Mouse (Mus musculus) embryonic facial prominence, embryonic 15.5 days (tissue): ENCODE data around the gene Tnfrsf26. TPM values are rescaled to one million over a fixed set of nuclear protein-coding genes. Genes with fewer than 3 reads are reported as not detected.

Experiments
- ATAC-seq: fragments of 200-750 bp; cut with Nextera tagmentation; 2 replicates; pipeline ENCODE4 v1.8.0; 2017; ENCODE audit warnings: low read depth, moderate TSS enrichment; ENCODE audit not compliant: insufficient number of reproducible peaks, low FRiP score, low TSS enrichment
- H3K27ac ChIP-seq: fragments of 300-500 bp; sonication (generic); replicated peaks from 2 replicates; pipeline ENCODE4 v1.5.1; 2015; ENCODE audit warnings: mild to moderate bottlenecking, inconsistent platforms
- H3K27me3 ChIP-seq: fragments of 300-500 bp; sonication (generic); 2 replicates; pipeline ENCODE4 v1.6.1; 2015; ENCODE audit warnings: inconsistent platforms
- H3K36me3 ChIP-seq: fragments of 300-500 bp; sonication (generic); 2 replicates; pipeline ENCODE4 v1.6.1; 2015; ENCODE audit warnings: mild to moderate bottlenecking, inconsistent platforms
- H3K4me1 ChIP-seq: fragments of 300-500 bp; sonication (generic); 2 replicates; pipeline ENCODE4 v1.6.1; 2015; ENCODE audit warnings: inconsistent platforms
- H3K4me2 ChIP-seq: fragments of 300-500 bp; sonication (generic); replicated peaks from 2 replicates; pipeline ENCODE4 v1.6.1; 2015; ENCODE audit warnings: mild to moderate bottlenecking, inconsistent platforms
- H3K4me3 ChIP-seq: fragments of 300-500 bp; sonication (generic); replicated peaks from 2 replicates; pipeline ENCODE4 v1.5.1; 2015; ENCODE audit warnings: mild to moderate bottlenecking, inconsistent platforms
- H3K9ac ChIP-seq: fragments of 300-500 bp; sonication (generic); 2 replicates; pipeline ENCODE4 v1.6.1; 2015; ENCODE audit warnings: inconsistent platforms
- H3K9me3 ChIP-seq: fragments of 300-500 bp; sonication (generic); replicated peaks from 2 replicates; pipeline ENCODE4 v1.6.1; 2016; ENCODE audit warnings: inconsistent platforms
- WGBS: fragments of 180-500 bp; shearing (Covaris S2); methylation state at CpG from one replicate; pipeline ENCODE4 v1.1.7; 2015; 5-methylcytosine and 5-hydroxymethylcytosine counted together
- polyA plus RNA-seq: library from polyadenylated mRNA; unstranded; fragments of >200 nt; fragmentation: Nextera tagmentation; extraction: Ambion mirVana; gene quantifications from 2 replicates; pipeline ENCODE4 v1.2.1, GENCODE M21; 2015

Tnfrsf26 gene
- polyA plus RNA-seq, 1 experiment from 2014 or later: 1.4 TPM

DNA sequence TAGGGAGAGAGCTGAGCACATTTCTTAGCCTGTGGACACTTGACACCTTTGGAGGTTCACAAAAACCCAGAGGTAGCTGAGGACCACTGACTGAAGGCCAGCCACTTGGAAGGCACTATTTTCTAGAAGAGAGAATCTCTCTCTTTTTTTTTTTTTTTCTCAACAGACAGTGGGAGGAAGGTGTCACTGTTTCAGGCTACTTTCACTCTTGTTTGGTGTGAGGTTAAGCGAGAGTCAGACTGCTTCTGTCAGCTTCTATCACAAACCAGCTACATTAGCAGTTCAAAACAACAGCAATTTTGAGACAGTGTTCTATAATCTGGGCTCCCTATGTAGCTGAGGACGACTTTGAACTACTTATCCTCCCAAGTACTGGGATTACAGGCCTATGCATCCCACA lies 2.3 kb downstream of the Tnfrsf26 start:
- Histone ChIP-seq H3K4me2 (no peak overlapping the region), H3K27ac (no peak overlapping the region), H3K36me3 (no peaks in the 10 kb centered on the region), H3K4me3 (no peak overlapping the region), H3K4me1 (no peaks in the 10 kb centered on the region), H3K9me3 (no peaks in the 10 kb centered on the region), H3K27me3 (no peaks in the 10 kb centered on the region), H3K9ac (no peak overlapping the region)
- no peak for ATAC-seq
- 50% methylated on average over 2 of the region's 2 CpGs for WGBS

DNA sequence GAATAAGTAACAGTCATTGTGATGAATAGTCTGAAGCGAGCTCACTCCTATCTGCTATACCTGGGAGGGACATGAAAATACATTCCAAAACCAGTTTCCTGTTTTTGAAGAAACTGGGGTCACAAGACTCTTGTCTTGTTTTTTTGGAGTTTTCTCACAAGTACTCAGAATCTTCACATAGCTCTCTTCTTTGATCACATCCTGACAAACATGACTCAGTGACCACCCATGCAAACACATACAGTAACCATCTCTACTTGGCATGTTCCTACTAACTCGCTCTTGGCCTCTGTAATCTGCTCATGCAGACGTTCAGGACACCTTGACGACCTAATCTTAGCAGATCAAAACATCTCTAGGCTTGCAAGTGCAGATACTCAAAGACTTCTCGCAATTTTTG lies 3.4 kb downstream of the Tnfrsf26 start:
- Histone ChIP-seq H3K36me3 (no peaks in the 10 kb centered on the region), H3K4me3 (no peak overlapping the region), H3K9me3 (no peaks in the 10 kb centered on the region), H3K9ac (no peak overlapping the region), H3K4me1 (no peaks in the 10 kb centered on the region), H3K4me2 (no peak overlapping the region), H3K27ac (no peak overlapping the region), H3K27me3 (no peaks in the 10 kb centered on the region)
- ATAC-seq: no peak
- WGBS: 55% methylated on average over 5 of the region's 5 CpGs

- H3K9me3 ChIP-seq: no peaks in the 10 kb centered on the region
- no peak overlapping the region for H3K27ac ChIP-seq
- WGBS: 85% methylated on average over 3 of the region's 3 CpGs
- no peaks in the 10 kb centered on the region for H3K27me3 ChIP-seq
- H3K4me1 ChIP-seq: no peaks in the 10 kb centered on the region
- ATAC-seq: no peak
- H3K4me3 ChIP-seq: no peak overlapping the region
- no peaks in the 10 kb centered on the region for H3K36me3 ChIP-seq
- H3K4me2 ChIP-seq: no peak overlapping the region
- no peak overlapping the region for H3K9ac ChIP-seq
Observed at GRCm38 (mm10) chr7:143624561-143624960, 4.0 kb downstream of the Tnfrsf26 start.

DNA sequence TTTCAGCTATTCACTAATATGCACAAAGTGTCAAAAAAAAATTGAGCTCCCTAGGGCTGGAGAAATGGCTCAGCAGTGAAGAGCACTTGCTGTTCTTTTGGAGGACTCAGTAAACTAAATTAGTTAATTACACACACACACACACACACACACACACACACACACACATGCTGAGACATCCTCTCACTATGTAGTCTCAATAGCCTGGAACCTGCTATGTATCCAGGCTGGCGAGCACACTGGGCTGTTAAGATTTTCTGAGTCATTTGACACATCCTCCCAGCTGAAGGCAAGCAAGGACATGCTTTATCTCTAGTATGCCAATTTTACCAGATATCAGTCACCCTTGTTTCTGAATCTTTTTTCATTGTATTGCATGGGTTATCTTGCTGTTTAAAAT lies 7.6 kb downstream of the Tnfrsf26 start:
- WGBS: 53% methylated on average over 1 of the region's 1 CpGs
- no peaks in the 10 kb centered on the region for H3K4me1 ChIP-seq
- no peaks in the 10 kb centered on the region for H3K27me3 ChIP-seq
- no peak overlapping the region for H3K27ac ChIP-seq
- no peak overlapping the region for H3K4me2 ChIP-seq
- H3K9ac ChIP-seq: no peak overlapping the region
- H3K36me3 ChIP-seq: no peaks in the 10 kb centered on the region
- no peaks in the 10 kb centered on the region for H3K9me3 ChIP-seq
- no peak for ATAC-seq
- H3K4me3 ChIP-seq: no peak overlapping the region

DNA sequence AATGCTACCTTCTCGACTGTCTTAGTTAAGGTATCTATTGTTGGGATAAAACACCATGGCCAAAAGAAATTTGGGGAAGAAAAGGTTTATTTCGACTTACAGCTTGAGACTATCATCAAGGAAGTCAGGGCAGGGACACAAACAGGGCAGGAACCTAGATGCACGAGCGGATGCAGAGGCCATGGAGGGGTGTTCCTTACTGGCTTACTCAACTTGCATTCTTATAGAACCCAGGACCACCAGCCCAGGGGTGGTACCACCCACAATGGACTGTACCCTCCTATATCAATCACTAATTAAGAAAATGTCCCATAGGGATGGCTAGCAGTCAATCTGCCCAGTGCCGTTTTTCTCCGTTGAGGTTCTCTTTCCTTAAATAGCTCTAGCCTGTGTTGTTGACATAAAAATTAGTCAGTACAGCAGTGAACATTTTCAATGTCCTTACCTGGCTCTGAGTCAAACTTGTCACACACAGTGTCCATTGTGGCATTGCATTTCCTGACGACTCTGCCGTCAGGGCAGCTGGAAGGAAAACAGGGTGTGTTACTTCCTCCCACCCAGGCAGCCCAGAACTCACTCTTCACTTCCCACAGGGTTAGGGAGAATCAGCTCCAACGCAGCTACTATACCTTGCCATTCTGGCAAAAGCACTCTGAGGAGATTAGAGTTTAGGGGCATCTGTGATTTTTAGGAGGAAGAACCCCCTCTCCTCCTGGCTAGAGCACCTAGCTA lies 14.0 kb downstream of the Tnfrsf26 start:
- Histone ChIP-seq H3K4me1 (no peaks in the 10 kb centered on the region), H3K27me3 (no peaks in the 10 kb centered on the region), H3K27ac (peak overlapping the region; percentile 44; the same call in 1 of the 2 replicates), H3K36me3 (no peaks in the 10 kb centered on the region), H3K9ac (no peak overlapping the region), H3K4me2 (no peak overlapping the region), H3K9me3 (no peaks in the 10 kb centered on the region), H3K4me3 (no peak overlapping the region)
- ATAC-seq: no peak
- 51% methylated on average over 9 of the region's 9 CpGs for WGBS

- 55% methylated on average over 3 of the region's 3 CpGs for WGBS
- H3K4me2 ChIP-seq: no peak overlapping the region
- H3K9ac ChIP-seq: no peak overlapping the region
- H3K4me1 ChIP-seq: no peaks in the 10 kb centered on the region
- no peaks in the 10 kb centered on the region for H3K9me3 ChIP-seq
- ATAC-seq: no peak
- no peak overlapping the region for H3K27ac ChIP-seq
- H3K27me3 ChIP-seq: no peaks in the 10 kb centered on the region
- H3K4me3 ChIP-seq: no peak overlapping the region
- no peaks in the 10 kb centered on the region for H3K36me3 ChIP-seq
Observed at GRCm38 (mm10) chr7:143612215-143612614, 16.3 kb downstream of the Tnfrsf26 start.

DNA sequence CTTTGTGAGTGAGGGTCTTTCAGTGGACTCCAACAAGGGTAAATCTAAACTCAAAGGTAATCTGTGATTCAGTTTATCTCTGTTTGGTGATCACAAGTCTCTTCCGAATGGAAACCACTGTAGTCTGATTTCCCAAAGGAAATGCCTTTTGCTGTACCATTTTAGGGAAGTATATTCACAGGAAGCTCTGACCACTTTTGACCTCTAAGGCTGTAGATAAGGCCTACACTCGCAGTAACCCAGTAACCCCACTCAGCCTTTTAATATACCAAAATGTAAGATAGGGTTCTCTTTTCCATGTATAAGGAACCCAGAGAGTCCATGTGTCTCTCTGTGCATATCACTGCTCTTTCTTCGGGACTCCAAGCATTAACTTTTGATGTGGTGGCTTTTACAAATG lies 23.2 kb downstream of the Tnfrsf26 start:
- H3K36me3 ChIP-seq: no peaks in the 10 kb centered on the region
- no peaks in the 10 kb centered on the region for H3K4me1 ChIP-seq
- no peak for ATAC-seq
- WGBS: 87% methylated on average over 3 of the region's 3 CpGs
- H3K9me3 ChIP-seq: no peaks in the 10 kb centered on the region
- H3K27ac ChIP-seq: no peak overlapping the region
- no peak overlapping the region for H3K9ac ChIP-seq
- H3K4me3 ChIP-seq: no peak overlapping the region
- no peaks in the 10 kb centered on the region for H3K27me3 ChIP-seq
- no peak overlapping the region for H3K4me2 ChIP-seq

- WGBS: 74% methylated on average over 2 of the region's 2 CpGs
- no peak for ATAC-seq
- no peaks in the 10 kb centered on the region for H3K36me3 ChIP-seq
- no peak overlapping the region for H3K4me3 ChIP-seq
- H3K27ac ChIP-seq: no peak overlapping the region
- H3K4me2 ChIP-seq: no peak overlapping the region
- H3K9me3 ChIP-seq: no peaks in the 10 kb centered on the region
- H3K27me3 ChIP-seq: no peaks in the 10 kb centered on the region
- no peaks in the 10 kb centered on the region for H3K4me1 ChIP-seq
- no peak overlapping the region for H3K9ac ChIP-seq
Observed at GRCm38 (mm10) chr7:143604889-143605288, 23.6 kb downstream of the Tnfrsf26 start.

- no peaks in the 10 kb centered on the region for H3K36me3 ChIP-seq
- no peak for ATAC-seq
- H3K4me1 ChIP-seq: peaks cover 15% of the 10 kb centered on the region
- WGBS: 70% methylated on average over 2 of the region's 2 CpGs
- H3K4me3 ChIP-seq: no peak overlapping the region
- H3K9me3 ChIP-seq: no peaks in the 10 kb centered on the region
- no peaks in the 10 kb centered on the region for H3K27me3 ChIP-seq
- H3K4me2 ChIP-seq: no peak overlapping the region
- H3K27ac ChIP-seq: no peak overlapping the region
- H3K9ac ChIP-seq: no peak overlapping the region
Observed at GRCm38 (mm10) chr7:143601705-143602104, 26.8 kb downstream of the Tnfrsf26 start.

DNA sequence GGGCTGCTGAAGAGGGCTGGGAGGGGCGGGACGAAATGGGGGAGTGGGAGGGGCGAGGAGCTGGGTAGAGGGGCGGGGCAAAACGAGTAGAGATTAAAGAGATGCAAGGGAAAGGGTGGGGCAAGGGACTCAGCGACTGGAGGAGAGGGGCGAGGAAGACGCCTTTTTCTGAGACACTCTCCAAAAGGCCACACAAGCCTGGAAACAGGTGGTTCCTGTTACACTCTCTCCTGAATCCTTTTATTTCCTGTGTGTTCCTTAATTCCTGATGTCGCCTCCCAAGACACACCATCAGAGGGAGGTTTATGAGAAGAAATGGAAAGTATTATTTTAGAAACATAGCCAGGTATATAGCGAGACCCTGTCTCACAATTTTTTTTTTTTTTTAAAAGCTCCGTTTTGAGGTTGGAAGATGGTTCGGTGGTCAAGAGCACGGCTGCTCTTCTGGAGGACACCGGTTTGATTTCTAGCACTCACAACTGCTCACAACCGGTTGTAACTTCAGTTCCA lies 28.2 kb downstream of the Tnfrsf26 start:
- H3K27me3 ChIP-seq: no peaks in the 10 kb centered on the region
- H3K9ac ChIP-seq: no peak overlapping the region
- peak overlapping the region; percentile 86 for H3K4me2 ChIP-seq
- 6% methylated on average over 15 of the region's 15 CpGs for WGBS
- no peaks in the 10 kb centered on the region for H3K9me3 ChIP-seq
- H3K27ac ChIP-seq: 0 out of 2 replicates have a peak overlapping the region, but pooled peaks have one; percentile 55
- no peaks in the 10 kb centered on the region; the same call in 1 of the 2 replicates for H3K36me3 ChIP-seq
- H3K4me3 ChIP-seq: peak overlapping the region; percentile 82
- no peak for ATAC-seq
- peaks cover 20% of the 10 kb centered on the region for H3K4me1 ChIP-seq

GRCm38 (mm10) chr7:143599428-143600230 lies 28.9 kb downstream of the Tnfrsf26 start, which contains the start of gene Cars:
Gene Cars, minus strand, starts transcription at chr7:143600090.
- Histone ChIP-seq H3K27me3 (no peaks in the 10 kb centered on the region), H3K4me1 (peaks cover 27% of the 10 kb centered on the region), H3K4me3 (peak within 1 kb of the TSS; percentile 82), H3K36me3 (no peaks in the 10 kb centered on the region; the same call in 1 of the 2 replicates), H3K27ac (peak within 1 kb of the TSS; percentile 63; the same call in 1 of the 2 replicates), H3K9ac (peak within 1 kb of the TSS; percentile 88), H3K4me2 (peak within 1 kb of the TSS; percentile 86), H3K9me3 (no peaks in the 10 kb centered on the region)
- peak; percentile 97 for ATAC-seq
- 2% methylated on average over 35 of the region's 35 CpGs for WGBS
